Mouse (Mus musculus): ENCODE data around the gene Mrpl51. TPM values are rescaled to one million over a fixed set of nuclear protein-coding genes. Genes with fewer than 3 reads are reported as not detected.

The Mrpl51 gene
- polyA plus RNA-seq, 1 experiment from 2014 or later, result 211 TPM

DNA sequence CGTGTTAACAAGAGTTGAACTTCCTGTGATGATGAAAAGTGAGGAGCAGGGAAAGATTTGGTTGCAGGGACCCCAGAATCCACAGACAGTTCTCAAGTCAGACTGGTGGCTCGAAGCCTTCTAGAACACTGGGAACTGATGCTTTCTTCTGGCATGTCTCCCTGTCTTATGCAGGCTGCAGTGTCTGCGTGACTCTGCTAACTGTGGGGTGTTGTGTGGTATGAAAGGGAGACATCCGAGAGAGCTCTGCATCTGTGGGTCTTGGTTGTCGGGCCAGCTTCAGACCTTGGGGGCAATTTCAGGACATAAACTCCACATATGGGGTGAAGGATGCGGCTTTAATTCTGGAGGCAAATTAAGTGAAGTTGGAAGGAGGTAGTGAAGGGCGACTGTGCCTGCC lies 45.5 kb upstream of the Mrpl51 start:
- H3K36me3 ChIP-seq (ENCODE audit: control insufficient read depth, insufficient read depth, low read length), result peaks cover 3% of the 10 kb centered on the region
- ATAC-seq (ENCODE audit: low FRiP score, low TSS enrichment) (no peak), DNase-seq (ENCODE audit: low spot score) (no peak)
- H3K4me1 ChIP-seq (replicated peaks; ENCODE audit: control insufficient read depth, insufficient read depth), result no peaks in the 10 kb centered on the region
- peak overlapping the region; percentile 23; the same call in 1 of the 2 replicates for H3K9ac ChIP-seq (ENCODE audit: low read length)
- H3K4me3 ChIP-seq (ENCODE audit: low read depth, low read length), result peak overlapping the region; percentile 57
- TF ChIP-seq CTCF (IDR thresholded peaks at IDR 0.05; ENCODE audit: low read depth) (no peak), EP300 (optimal IDR thresholded peaks at IDR 0.05) (no peak)
- no peaks in the 10 kb centered on the region for H3K9me3 ChIP-seq (ENCODE audit: control insufficient read depth, low read length)
- H3K4me2 ChIP-seq (replicated peaks; ENCODE audit: low read depth), result peak overlapping the region; percentile 68
- H3K27ac ChIP-seq (replicated peaks), result peak overlapping the region; percentile 89; the same call in 1 of the 2 replicates
- WGBS, result 50% methylated on average over 7 of the region's 7 CpGs
- no peaks in the 10 kb centered on the region for H3K27me3 ChIP-seq (ENCODE audit: control insufficient read depth, insufficient read depth, low read length)

DNA sequence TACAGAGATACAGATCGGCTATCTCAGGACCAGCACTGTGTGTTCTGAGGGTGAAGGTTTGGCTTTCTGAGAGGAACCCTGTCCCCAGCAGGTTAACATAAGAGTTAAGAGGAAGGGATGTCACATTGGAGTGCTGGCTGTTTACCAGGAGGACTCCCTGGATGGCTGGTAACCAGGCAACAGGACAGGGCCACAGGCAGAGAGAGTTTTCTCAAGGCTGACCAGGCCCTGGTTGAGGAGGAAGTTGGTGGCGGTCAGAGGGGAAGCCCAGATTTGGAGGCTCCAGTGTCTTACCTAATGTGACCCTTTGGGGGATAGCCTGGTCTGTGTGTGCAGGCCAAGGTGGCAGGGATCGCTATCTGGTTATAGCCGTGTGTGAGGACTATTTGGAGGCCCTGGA lies 44.8 kb upstream of the Mrpl51 start:
- ATAC-seq (ENCODE audit: low FRiP score, low TSS enrichment) (no peak), DNase-seq (ENCODE audit: low spot score) (no peak)
- Histone ChIP-seq H3K9me3 (ENCODE audit: control insufficient read depth, low read length) (no peaks in the 10 kb centered on the region), H3K9ac (ENCODE audit: low read length) (no peak overlapping the region), H3K27me3 (ENCODE audit: control insufficient read depth, insufficient read depth, low read length) (no peaks in the 10 kb centered on the region), H3K4me1 (replicated peaks; ENCODE audit: control insufficient read depth, insufficient read depth) (no peaks in the 10 kb centered on the region), H3K27ac (replicated peaks) (no peak overlapping the region), H3K4me2 (replicated peaks; ENCODE audit: low read depth) (peak overlapping the region; percentile 68; the same call in 1 of the 2 replicates), H3K4me3 (ENCODE audit: low read depth, low read length) (no peak overlapping the region), H3K36me3 (ENCODE audit: control insufficient read depth, insufficient read depth, low read length) (peaks cover 2% of the 10 kb centered on the region; the same call in 1 of the 2 replicates)
- 64% methylated on average over 4 of the region's 4 CpGs for WGBS
- TF ChIP-seq EP300 (optimal IDR thresholded peaks at IDR 0.05), result no peak
- TF ChIP-seq CTCF (IDR thresholded peaks at IDR 0.05; ENCODE audit: low read depth), result no peak

DNA sequence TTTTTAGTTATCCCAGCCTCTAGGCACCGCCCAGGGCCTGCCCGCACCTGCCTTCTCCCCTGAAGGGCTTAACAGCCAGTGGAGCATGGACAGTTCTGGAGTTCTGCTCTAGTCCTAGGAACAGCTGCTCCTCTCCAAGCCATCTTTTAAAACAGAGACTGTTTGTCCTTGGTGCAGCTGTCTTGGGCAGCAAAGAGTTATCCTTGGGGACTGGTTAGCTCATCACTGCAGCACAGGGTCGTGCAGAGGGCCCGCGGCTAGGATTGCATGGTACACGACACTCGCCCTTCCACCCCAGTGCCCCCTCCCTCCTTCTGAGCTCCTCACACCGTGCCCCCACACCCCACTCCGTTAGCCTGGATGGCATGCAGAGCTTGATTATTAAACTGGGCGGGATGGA lies 44.3 kb upstream of the Mrpl51 start:
- no peaks in the 10 kb centered on the region for H3K27me3 ChIP-seq (ENCODE audit: control insufficient read depth, insufficient read depth, low read length)
- no peak for DNase-seq (ENCODE audit: low spot score)
- H3K9ac ChIP-seq (ENCODE audit: low read length), result 0 out of 2 replicates have a peak overlapping the region, but pooled peaks have one; percentile 8
- H3K4me1 ChIP-seq (replicated peaks; ENCODE audit: control insufficient read depth, insufficient read depth), result no peaks in the 10 kb centered on the region
- TF ChIP-seq EP300 (optimal IDR thresholded peaks at IDR 0.05), result no peak
- no peak for TF ChIP-seq CTCF (IDR thresholded peaks at IDR 0.05; ENCODE audit: low read depth)
- no peak overlapping the region for H3K4me3 ChIP-seq (ENCODE audit: low read depth, low read length)
- ATAC-seq (ENCODE audit: low FRiP score, low TSS enrichment), result no peak
- 55% methylated on average over 10 of the region's 10 CpGs for WGBS
- H3K4me2 ChIP-seq (replicated peaks; ENCODE audit: low read depth), result no peak overlapping the region
- H3K27ac ChIP-seq (replicated peaks), result no peak overlapping the region
- H3K36me3 ChIP-seq (ENCODE audit: control insufficient read depth, insufficient read depth, low read length), result no peaks in the 10 kb centered on the region
- H3K9me3 ChIP-seq (ENCODE audit: control insufficient read depth, low read length), result no peaks in the 10 kb centered on the region

DNA sequence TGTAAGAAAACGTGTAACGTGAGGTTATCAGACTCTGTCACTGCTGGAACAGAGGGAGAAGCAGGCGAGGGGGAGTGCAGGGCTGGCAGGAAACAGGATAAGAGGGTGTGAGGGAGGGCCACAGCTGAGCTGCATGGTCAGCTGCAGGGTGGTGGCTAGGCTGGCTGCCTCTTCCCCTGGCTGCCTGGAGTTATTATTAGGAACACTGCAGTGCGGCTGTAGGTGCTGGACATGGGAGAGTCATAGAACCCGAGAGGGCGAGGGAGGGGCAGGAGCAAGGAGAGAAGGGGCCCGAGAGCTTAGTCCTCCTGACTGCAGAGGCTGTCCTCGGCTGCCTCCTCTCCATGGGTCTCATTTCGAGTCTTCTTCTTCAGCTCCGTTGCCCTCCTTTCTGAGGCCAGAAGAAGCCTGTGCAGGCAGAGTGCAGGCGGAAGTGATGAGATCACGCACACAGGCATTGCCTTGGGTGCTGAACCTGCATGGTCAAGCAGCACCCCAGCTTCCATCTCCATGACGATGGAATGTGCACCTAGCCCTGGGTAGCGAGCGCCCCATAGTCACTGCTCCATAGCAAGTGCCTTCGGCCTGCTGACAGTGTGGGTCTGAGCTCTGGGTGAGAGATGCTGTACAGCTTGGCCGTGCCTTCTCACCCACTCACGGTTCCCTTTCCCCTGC lies 43.2 kb upstream of the Mrpl51 start:
- ATAC-seq (ENCODE audit: low FRiP score, low TSS enrichment), result no peak
- DNase-seq (ENCODE audit: low spot score), result no peak
- Histone ChIP-seq H3K36me3 (ENCODE audit: control insufficient read depth, insufficient read depth, low read length) (no peaks in the 10 kb centered on the region), H3K4me2 (replicated peaks; ENCODE audit: low read depth) (no peak overlapping the region), H3K4me3 (ENCODE audit: low read depth, low read length) (no peak overlapping the region), H3K27ac (replicated peaks) (peak overlapping the region; percentile 56; the same call in 1 of the 2 replicates), H3K9me3 (ENCODE audit: control insufficient read depth, low read length) (no peaks in the 10 kb centered on the region), H3K27me3 (ENCODE audit: control insufficient read depth, insufficient read depth, low read length) (no peaks in the 10 kb centered on the region), H3K4me1 (replicated peaks; ENCODE audit: control insufficient read depth, insufficient read depth) (no peaks in the 10 kb centered on the region), H3K9ac (ENCODE audit: low read length) (0 out of 2 replicates have a peak overlapping the region, but pooled peaks have one; percentile 4)
- TF ChIP-seq EP300 (optimal IDR thresholded peaks at IDR 0.05) (no peak), CTCF (IDR thresholded peaks at IDR 0.05; ENCODE audit: low read depth) (no peak)
- 56% methylated on average over 18 of the region's 18 CpGs for WGBS

GRCm38 (mm10) chr6:125148926-125149568 lies 42.6 kb upstream of the Mrpl51 start:
- whole genome bisulfite sequencing, result 73% methylated on average over 16 of the region's 16 CpGs
- H3K27ac ChIP-seq (replicated peaks), result peak overlapping the region; percentile 56

DNA sequence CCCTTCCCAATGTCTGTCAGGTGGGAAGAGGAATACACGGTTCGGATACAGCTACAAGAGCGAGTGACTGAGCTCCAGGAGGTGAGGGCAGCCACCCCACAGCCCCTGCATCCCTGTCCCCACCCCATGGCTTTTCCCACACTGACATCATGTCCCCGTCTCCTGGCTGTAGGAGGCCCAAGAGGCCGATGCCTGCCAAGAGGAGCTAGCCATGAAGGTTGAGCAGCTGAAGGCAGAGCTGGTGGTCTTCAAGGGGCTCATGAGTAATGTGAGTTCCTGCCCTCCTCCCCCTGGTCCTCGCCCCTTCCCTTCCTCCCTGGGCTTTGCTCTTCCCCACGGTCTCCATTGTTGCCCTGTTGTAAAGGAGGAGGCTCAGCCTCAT lies 42.0 kb upstream of the Mrpl51 start:
- no peak overlapping the region for H3K4me2 ChIP-seq (replicated peaks; ENCODE audit: low read depth)
- WGBS, result 71% methylated on average over 6 of the region's 7 CpGs
- peak overlapping the region; percentile 35 for H3K27ac ChIP-seq (replicated peaks)
- no peak for DNase-seq (ENCODE audit: low spot score)
- H3K9me3 ChIP-seq (ENCODE audit: control insufficient read depth, low read length), result no peaks in the 10 kb centered on the region
- H3K27me3 ChIP-seq (ENCODE audit: control insufficient read depth, insufficient read depth, low read length), result no peaks in the 10 kb centered on the region
- no peak overlapping the region for H3K4me3 ChIP-seq (ENCODE audit: low read depth, low read length)
- H3K4me1 ChIP-seq (replicated peaks; ENCODE audit: control insufficient read depth, insufficient read depth), result no peaks in the 10 kb centered on the region
- ATAC-seq (ENCODE audit: low FRiP score, low TSS enrichment), result no peak
- no peak overlapping the region for H3K9ac ChIP-seq (ENCODE audit: low read length)
- TF ChIP-seq CTCF (IDR thresholded peaks at IDR 0.05; ENCODE audit: low read depth), result no peak
- no peaks in the 10 kb centered on the region for H3K36me3 ChIP-seq (ENCODE audit: control insufficient read depth, insufficient read depth, low read length)

More at GRCm38 (mm10) chr6:125148926-125149568, 42.6 kb upstream of the Mrpl51 start:
- DNase-seq (ENCODE audit: low spot score) (no peak), ATAC-seq (ENCODE audit: low FRiP score, low TSS enrichment) (no peak)
- H3K9me3 ChIP-seq (ENCODE audit: control insufficient read depth, low read length), result no peaks in the 10 kb centered on the region
- no peak overlapping the region for H3K9ac ChIP-seq (ENCODE audit: low read length)
- TF ChIP-seq EP300 (optimal IDR thresholded peaks at IDR 0.05), result no peak
- no peak for TF ChIP-seq CTCF (IDR thresholded peaks at IDR 0.05; ENCODE audit: low read depth)
- H3K4me2 ChIP-seq (replicated peaks; ENCODE audit: low read depth), result no peak overlapping the region
- no peaks in the 10 kb centered on the region for H3K4me1 ChIP-seq (replicated peaks; ENCODE audit: control insufficient read depth, insufficient read depth)
- H3K4me3 ChIP-seq (ENCODE audit: low read depth, low read length), result no peak overlapping the region
- no peaks in the 10 kb centered on the region for H3K27me3 ChIP-seq (ENCODE audit: control insufficient read depth, insufficient read depth, low read length)
- no peaks in the 10 kb centered on the region for H3K36me3 ChIP-seq (ENCODE audit: control insufficient read depth, insufficient read depth, low read length)

Measured in stomach, postnatal 0 days (tissue).